Mouse (Mus musculus) mouse trophoblast stem cell (cell line): ENCODE measurements around the gene Plbd1.

Experiments
- in situ Hi-C, 2 experiments: fragments of 300-500 bp; cut with MseI, MboI; formaldehyde crosslinking; loops; 2 replicates in 1 of 2; 3 replicates in 1 of 2; pipeline ENCODE4 v1.15.1; 2025

Plbd1 gene

GRCm38 (mm10) chr6:136650664-136651063 lies 11.1 kb downstream of the Plbd1 start:
- in situ Hi-C loops, result no loop called here

DNA sequence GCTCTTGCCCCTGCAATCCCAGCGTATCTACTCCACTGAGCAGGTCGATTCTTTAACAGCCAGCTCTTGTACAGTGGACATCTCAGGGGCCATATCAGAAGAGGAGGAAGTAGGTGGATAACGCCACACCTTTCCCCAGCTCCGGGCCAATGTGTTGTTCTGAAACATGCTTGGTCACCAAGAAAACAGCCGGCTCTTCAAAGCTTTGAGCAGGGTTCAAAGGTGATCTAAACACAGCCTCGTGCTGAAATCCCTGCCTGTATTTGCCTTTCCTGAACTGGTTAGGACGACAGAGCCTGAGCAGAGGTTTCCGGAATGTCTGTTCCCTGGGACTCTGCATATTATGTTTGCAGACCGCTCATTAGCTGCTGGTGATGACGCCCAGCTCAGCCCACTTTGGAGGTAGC lies 14.3 kb downstream of the Plbd1 start:
- in situ Hi-C loops, result no loop called here

GRCm38 (mm10) chr6:136646207-136646606 lies 15.5 kb downstream of the Plbd1 start:
- in situ Hi-C loops, result no loop called here

DNA sequence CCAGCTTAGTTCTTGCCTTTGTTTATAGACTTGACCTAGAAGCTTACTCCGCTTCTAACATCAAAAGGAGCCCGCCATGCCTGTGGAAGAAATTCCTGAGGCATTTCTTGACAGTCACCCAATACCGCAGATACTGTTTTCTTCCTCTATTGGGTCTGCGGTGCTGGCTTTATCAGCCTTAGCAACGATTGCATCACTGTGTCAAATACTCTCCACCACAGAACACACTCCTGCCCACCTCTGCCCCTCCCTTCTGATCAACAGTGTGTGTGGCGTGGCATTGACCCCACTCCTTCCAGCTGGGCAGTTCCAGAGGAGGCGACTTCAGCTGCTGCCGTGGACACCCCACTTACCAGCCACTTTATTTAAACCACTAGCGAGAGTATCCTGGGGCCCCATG lies 16.0 kb downstream of the Plbd1 start:
- in situ Hi-C loops, result no loop called here

- in situ Hi-C loops, result no loop called here
Observed at GRCm38 (mm10) chr6:136644171-136644570, 17.6 kb downstream of the Plbd1 start.

DNA sequence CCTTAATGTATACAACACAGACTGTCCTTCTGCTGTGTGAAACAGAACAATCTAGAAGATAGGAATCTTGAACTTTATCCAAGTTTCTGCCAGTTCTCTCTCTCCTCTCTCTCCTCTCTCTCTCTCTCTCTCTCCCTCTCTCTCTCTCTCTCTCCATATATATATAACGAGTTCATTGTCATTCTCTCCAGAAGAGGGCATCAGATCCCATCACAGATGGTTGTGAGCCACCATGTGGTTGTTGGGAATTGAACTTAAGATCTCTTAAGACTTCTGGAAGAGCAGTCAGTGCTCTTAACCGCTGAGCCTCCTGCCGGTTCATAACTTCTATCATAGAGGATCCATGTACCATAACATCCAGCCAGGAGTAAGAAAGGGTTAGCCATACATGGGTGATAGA lies 26.7 kb downstream of the Plbd1 start:
- in situ Hi-C loops, result no loop called here

- in situ Hi-C loops, result no loop called here
Observed at GRCm38 (mm10) chr6:136633719-136634118, 28.0 kb downstream of the Plbd1 start.

DNA sequence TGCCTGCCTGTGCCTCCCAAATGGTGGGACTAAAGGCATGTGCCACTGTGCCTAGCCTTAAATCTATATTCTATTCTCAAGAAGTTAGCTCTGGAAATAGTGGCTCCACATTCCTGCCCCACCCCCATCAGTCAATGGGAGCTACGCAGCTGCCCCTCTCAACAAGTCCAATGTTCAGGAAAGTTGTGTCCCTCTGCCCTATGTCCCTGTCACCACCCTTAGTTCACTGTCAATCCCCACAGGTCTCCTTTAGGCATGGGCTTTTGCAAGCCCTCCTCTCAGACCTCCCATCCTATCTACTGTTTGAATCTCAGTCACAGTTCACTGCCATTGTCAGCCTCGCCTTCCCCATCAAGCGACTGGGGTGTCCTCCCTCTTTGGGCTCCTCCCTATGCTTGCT lies 28.6 kb downstream of the Plbd1 start:
- in situ Hi-C loops, result no loop called here

- in situ Hi-C loops, result no loop called here
Observed at GRCm38 (mm10) chr6:136631945-136632534, 29.7 kb downstream of the Plbd1 start.

DNA sequence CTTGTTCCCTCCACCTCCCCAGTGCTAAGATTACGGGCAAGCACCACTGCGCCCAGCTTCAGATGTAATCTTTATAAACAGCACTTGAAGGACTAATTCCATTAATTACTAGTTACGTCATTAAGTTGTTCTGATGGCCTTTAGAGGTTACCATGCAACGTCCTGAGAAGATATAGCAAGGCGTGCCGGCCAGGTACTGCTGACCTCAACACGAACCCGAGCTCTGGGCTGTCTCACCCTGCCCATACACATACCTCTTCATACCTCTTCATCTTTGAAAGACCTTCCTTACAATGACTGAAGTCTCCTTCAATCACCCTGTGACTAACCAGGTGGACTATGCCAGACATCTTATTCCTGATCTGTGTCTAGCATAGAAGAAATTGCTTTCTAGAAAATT lies 30.2 kb downstream of the Plbd1 start:
- in situ Hi-C loops, result no loop called here

- in situ Hi-C loops, result loop anchor here (10.0 kb wide), 2 partner anchors 95 to 115 kb away; no protein-coding TSS in a partner anchor
Observed at GRCm38 (mm10) chr6:136629639-136630038, 32.1 kb downstream of the Plbd1 start.

DNA sequence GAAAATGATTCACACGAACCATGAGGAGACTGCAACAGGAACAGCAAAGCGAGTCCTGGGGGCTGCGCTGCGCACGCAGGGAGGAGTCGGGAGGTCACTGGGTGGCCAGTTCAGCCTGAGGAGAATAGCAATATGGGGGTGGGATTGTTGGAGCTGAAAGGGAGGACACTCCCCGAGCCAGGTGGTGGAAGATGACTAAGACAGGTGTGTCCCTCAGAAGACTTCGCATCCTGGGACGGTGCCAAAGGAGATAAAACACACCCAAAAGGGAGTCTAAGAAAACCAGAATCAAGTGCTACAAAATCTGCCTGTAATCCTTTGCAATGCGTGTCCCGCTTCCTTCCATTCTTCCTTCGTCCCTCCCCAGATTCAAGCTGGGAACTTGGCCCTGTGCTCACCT lies 36.3 kb downstream of the Plbd1 start:
- in situ Hi-C loops, result loop anchor here (10.0 kb wide), 2 partner anchors 99 to 119 kb away; no protein-coding TSS in a partner anchor

DNA sequence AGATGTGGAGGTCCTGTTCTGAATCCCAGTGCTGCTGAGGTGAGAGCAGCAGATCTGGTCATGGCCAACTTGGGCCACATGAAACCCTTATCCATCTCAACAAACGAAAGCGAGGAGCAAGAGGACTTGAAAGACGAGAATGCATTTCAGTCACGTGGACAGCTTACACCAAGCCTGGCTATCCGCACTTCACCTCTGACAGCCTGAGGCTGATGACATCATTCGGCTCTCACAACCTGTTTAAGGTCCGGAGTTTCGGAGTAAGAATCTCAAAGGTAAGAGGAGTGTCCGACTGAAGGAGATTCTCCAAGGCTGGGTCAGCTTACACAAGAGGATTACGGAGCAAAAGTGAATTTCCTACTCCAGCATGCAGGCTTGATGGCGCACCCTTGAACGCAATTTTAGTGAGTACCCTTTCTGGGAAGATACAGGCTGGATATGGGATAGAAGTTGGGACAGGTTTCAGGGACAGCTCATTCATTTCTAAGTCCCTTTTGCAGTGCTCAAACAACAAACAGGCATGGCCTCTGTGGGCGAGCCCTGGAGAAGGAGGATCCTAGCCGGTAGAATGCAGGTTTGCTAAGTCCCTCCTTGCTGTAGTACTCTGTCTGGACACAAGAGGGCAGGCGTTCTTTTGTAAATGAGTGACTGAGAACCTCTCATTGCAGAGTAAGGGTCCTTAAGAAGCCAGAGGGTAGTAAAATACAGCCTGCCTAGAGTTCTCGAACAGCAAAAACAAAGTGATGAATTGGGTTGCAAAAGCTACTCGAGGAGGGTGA lies 41.2 kb downstream of the Plbd1 start:
- in situ Hi-C loops, result loop anchor here (10.0 kb wide), 2 partner anchors 104 to 124 kb away; no protein-coding TSS in a partner anchor

DNA sequence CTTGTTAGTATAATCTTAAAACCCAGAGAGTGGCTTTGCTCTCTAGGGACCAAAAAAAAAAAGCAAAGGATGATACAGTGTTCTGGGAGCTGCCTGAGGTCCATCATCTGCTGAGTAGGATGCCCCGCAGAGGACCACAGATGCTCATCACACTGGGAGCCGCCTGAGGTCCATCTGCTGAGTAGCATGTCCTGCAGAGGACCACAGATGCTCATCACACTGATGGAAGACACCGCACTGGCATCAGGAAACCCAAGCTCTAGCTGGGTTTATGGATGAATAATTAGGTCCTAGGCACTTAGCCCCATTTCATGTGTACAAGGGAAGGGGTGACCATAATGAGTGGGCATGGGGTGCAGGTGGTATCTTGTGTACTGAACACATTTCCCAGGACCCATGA lies 47.6 kb downstream of the Plbd1 start:
- in situ Hi-C loops, result no loop called here

- in situ Hi-C loops, result no loop called here
Observed at GRCm38 (mm10) chr6:136612312-136612711, 49.4 kb downstream of the Plbd1 start.

- in situ Hi-C loops, result no loop called here
Observed at GRCm38 (mm10) chr6:136611351-136612215, 50.1 kb downstream of the Plbd1 start.

DNA sequence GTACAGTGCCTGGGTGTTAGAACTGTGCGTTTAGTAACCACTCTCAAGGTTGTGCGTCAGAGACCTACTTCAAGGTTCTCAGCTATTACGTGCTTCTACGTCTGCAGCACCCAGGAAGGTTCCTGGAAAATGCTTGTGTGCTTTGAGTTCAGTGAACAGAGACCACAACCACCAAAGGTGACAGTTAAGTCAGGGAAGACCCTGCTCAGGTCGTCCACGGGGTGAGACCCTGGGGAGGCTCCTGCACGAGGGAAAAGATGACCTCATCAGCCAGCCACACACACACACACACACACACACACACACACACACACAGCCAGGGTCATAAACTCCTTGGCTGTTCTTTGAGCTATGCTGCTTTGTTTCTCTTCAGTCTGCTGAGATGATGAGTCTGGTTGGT lies 59.1 kb downstream of the Plbd1 start:
- in situ Hi-C loops, result no loop called here

GRCm38 (mm10) chr6:136594541-136594940 lies 67.2 kb downstream of the Plbd1 start:
- in situ Hi-C loops, result no loop called here

- in situ Hi-C loops, result no loop called here
Observed at GRCm38 (mm10) chr6:136590739-136591138, 71.0 kb downstream of the Plbd1 start.

DNA sequence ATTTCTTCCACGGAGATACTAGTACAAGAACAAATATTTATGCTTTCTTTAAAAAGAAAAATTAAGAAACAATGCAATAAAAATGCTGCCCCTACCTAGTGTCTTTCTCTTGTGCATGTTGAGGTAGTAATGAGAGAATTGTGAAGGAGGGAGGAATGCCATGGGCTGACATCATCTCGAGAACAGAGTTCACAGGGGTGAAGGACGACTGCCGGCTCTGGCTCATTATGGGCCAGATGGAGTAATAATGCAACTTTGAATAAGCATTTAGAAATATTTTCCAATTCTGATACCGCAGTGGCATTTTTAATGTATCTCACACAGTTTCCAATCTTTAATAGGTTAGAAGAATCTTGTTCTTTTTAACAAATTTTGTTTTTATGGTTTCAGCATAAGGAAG lies 95.7 kb downstream of the Plbd1 start:
- in situ Hi-C loops, result no loop called here
